Mouse (Mus musculus): Measurements from ENCODE around the gene Sdhaf1.
A peak's percentile ranks its signal among the peaks of the same experiment; 100 is the strongest.

Sdhaf1 gene

DNA sequence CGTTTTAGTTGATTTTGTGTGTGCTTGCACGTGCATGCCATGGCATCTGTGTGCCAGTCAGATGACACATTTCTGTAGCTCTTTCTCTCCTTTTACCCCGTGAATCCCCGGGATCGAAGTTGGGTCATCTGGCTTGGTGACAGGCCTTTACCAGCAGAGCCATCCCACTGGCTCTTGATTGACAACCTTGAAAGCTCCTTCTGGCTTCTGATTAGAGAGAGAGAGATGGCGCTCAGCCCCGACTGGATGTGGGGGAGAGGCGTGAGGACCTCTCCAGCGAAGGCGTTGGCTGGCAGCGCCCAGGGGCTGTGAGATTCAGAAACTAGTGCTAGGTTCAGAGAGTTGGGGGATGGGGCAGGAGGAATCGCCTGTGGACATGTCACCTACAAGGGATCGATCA lies 29.9 kb downstream of the Sdhaf1 start:
- peak in 1 of 2 experiments; percentile 57 for DNase-seq (ENCODE audit: low spot score in 2 of 2)

GRCm38 (mm10) chr7:30291215-30292131 lies 32.2 kb downstream of the Sdhaf1 start, which contains the start of gene Clip3:
Clip3 (plus strand) TSS chr7:30291728.
- peak; percentile 84 to 89 for DNase-seq (ENCODE audit: low spot score in 2 of 2)

DNA sequence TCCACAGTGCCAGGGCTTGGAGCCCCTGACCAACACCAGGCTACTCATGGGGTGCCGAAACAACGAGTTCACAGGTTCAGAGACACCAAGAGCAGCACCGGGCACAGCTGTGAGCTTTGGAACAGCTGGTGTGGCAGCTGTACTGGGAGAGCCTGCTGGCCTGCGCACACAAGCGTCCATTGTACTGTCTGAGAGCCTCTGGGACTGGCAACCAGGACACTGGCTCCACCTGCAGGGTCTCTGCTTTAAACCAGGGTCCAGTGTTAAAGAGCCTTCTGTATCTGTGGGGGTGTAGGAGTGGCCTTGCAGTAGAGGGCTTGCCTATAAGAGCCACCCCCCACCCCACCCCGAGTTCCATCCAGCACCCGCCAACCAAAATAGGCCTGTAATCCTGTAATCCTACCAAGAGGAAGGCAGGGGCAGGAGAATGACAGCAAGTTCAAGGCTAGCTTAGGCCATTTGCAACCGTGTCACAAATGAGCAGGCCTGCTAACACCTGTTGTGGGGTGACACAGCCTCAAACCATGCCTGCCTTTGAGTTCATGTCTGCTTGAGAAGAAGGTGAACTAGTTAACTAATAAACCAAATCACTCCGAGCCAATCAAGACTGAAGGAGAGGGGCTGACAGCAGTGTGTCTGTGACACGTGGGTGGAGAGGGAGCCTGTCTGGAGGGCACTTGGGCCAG lies 33.8 kb downstream of the Sdhaf1 start:
- no peak for DNase-seq (ENCODE audit: low spot score in 2 of 2)

- DNase-seq (ENCODE audit: low spot score in 2 of 2) = no peak
Measured at GRCm38 (mm10) chr7:30289071-30289713, 34.5 kb downstream of the Sdhaf1 start.

DNA sequence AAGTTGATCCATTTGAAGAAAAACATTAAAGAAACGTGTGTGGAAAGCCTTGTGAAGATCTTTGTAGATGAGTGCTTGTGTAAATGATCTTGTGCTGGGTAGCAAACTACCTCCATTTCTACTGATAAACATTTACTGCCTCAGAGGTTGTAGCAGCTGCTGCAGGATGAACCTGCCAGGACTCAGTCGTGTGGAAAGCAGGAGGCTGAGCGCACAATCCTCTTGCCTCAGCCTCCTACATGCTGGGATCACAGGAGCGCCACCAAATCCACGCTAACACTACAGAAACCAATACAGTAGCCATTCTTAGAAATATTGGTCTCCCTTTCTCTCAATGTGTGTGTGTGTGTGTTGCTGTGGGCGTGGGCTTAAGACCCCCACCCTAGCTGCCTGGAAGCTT lies 35.6 kb downstream of the Sdhaf1 start:
- DNase-seq (ENCODE audit: low spot score in 2 of 2) = no peak

DNA sequence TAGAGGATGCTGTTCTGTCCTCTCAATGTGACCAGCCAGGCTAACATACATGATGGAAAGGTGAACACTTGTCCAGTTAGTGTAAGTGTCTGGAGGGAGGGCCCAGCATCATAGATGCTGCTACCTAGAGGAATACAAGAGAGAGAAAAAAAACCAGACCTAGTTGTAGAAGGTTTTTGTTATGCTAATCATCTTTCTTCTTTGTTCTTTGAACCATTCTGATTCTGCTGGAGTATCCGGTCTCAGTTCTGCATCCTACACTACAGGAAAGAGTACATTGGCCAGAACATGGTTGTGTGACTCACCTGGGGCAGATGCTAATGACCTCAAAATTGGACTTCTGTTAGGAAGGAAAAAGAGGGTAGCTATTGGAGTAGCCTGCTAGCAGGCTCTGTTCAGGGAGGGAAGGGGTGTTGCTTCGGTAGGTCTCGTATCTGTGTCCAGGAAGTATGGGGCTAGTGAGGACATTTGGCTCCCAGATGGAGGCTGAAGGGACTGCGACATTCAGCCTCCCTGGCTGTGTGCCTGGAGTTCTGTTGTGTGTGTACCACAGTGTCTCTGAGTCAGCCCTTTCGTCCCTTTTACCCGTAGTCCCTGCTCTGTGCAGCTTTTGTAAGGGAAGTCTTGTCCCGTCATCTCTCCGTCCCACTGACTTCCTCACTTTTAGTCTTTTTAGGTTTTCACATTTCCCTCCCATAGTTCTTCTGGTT lies 36.8 kb downstream of the Sdhaf1 start:
- no peak for DNase-seq (ENCODE audit: low spot score in 2 of 2)

DNA sequence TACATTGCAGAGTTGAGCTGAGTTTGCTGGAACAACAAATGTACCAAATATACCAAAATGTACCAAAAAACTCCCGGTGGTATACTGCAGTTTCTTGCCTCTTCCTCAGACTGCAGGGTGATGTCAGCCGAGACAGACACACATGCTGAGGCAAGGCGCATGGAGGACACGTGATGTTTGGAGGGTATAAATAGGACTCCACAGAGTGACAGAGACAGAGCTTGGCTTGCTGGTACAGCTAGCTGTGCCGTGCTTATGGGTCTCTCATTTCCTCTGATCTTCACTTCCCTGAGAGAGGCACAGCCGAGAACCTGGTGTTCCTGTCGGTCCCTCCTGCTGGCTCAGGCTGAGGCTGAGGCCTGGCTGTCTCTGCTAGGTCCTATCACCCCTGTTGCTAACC lies 41.0 kb downstream of the Sdhaf1 start:
- no peak for DNase-seq (ENCODE audit: low spot score in 2 of 2)

DNA sequence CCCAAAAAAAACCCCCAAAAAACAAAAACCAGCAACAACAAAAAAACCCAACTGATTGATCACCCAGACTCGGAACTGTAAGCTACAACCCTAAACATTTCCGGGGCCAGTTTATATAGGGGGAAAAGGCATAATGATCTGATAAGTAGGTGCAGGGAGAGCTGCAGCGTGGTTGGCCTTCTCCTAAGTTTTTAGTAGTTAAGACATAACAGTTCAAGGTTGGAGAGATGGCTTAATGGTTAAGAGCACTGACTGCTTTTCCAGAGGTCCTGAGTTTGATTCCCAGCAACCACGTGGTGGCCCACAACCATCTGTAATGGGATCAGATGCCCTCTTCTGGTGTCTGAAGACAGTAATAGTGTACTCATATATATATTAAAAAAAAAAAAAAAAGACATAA lies 42.2 kb downstream of the Sdhaf1 start:
- DNase-seq (ENCODE audit: low spot score in 2 of 2) = no peak

- peak; percentile 81 to 87 for DNase-seq (ENCODE audit: low spot score in 2 of 2)
Measured at GRCm38 (mm10) chr7:30280670-30281138, 43.0 kb downstream of the Sdhaf1 start.

DNA sequence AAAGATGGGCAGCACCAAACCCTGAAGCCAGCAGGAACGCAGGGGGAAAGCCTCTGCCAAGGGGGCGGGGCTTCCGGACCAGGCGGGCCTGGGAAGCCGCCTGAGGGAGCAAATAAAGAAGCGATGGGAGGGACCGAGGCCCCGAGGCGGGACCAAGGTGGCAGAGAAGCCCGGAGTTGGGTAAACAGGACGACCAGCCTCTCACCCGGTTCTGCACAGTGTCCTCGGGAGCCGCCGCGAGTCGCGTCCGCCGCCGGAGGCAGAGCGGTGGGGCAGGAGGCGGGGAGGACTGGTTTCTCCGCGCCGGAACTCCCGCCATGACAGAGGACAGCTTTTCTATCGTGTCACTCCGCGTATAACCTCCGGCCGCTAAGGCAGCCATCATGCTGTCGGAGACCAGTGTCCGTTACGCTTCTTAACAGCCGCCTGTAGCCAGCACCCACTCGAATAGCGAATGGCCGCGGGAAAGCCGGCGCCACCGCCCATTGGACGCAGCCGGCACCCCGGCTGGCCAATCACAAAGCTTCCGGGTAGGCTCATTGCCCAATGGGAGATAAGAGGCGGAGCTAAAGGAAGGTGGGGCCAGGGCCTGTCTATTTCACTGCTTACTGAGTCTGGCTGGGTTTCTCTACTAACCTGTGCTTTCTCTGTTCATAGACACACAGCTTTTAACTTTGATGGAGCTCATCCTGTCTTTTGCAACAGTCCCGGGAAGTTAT lies 43.6 kb downstream of the Sdhaf1 start, which contains the start of the genes Thap8 and Wdr62:
Thap8 (plus strand) TSS at position 144 of the 719 bp plus-strand sequence.
Wdr62 (minus strand) TSS at position 469 of the 719 bp plus-strand sequence.
- peak; percentile 83 to 88 for DNase-seq (ENCODE audit: low spot score in 2 of 2)

- no peak for DNase-seq (ENCODE audit: low spot score in 2 of 2)
Measured at GRCm38 (mm10) chr7:30279536-30279935, 44.2 kb downstream of the Sdhaf1 start.

DNA sequence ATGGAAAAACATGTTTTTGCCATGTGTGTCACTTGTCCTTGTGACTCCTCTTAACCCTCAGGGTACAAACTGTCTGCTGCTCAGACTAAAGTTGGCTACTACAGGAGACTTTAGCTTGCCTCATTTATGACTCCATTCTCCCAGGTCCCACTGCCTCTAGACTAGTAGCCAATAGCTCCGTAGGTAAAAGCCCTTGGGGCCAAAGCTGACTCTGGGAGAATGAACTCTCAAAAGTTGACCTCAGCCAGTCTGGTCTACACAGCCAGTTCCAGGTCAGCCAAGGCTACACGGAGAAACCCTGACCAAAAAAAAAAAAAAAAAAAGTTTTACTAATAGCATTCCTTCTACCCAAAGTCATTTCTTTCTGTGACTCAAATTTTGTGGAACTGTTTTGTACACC lies 44.8 kb downstream of the Sdhaf1 start:
- no peak for DNase-seq (ENCODE audit: low spot score in 2 of 2)

- no peak for DNase-seq (ENCODE audit: low spot score in 2 of 2)
Measured at GRCm38 (mm10) chr7:30274383-30274782, 49.3 kb downstream of the Sdhaf1 start.
